Mouse (Mus musculus) embryonic facial prominence, embryonic 15.5 days (tissue): ENCODE measurements around the gene Casz1. TPM values are rescaled to one million over a fixed set of nuclear protein-coding genes. Genes with fewer than 3 reads are reported as not detected.

Experiments
- ATAC-seq: fragments of 200-750 bp; cut with Nextera tagmentation; 2 replicates; pipeline ENCODE4 v1.8.0; 2017; ENCODE audit warnings: low read depth, moderate TSS enrichment; ENCODE audit not compliant: insufficient number of reproducible peaks, low FRiP score, low TSS enrichment
- H3K27ac ChIP-seq: fragments of 300-500 bp; sonication (generic); replicated peaks from 2 replicates; pipeline ENCODE4 v1.5.1; 2015; ENCODE audit warnings: mild to moderate bottlenecking, inconsistent platforms
- H3K27me3 ChIP-seq: fragments of 300-500 bp; sonication (generic); 2 replicates; pipeline ENCODE4 v1.6.1; 2015; ENCODE audit warnings: inconsistent platforms
- H3K36me3 ChIP-seq: fragments of 300-500 bp; sonication (generic); 2 replicates; pipeline ENCODE4 v1.6.1; 2015; ENCODE audit warnings: mild to moderate bottlenecking, inconsistent platforms
- H3K4me1 ChIP-seq: fragments of 300-500 bp; sonication (generic); 2 replicates; pipeline ENCODE4 v1.6.1; 2015; ENCODE audit warnings: inconsistent platforms
- H3K4me2 ChIP-seq: fragments of 300-500 bp; sonication (generic); replicated peaks from 2 replicates; pipeline ENCODE4 v1.6.1; 2015; ENCODE audit warnings: mild to moderate bottlenecking, inconsistent platforms
- H3K4me3 ChIP-seq: fragments of 300-500 bp; sonication (generic); replicated peaks from 2 replicates; pipeline ENCODE4 v1.5.1; 2015; ENCODE audit warnings: mild to moderate bottlenecking, inconsistent platforms
- H3K9ac ChIP-seq: fragments of 300-500 bp; sonication (generic); 2 replicates; pipeline ENCODE4 v1.6.1; 2015; ENCODE audit warnings: inconsistent platforms
- H3K9me3 ChIP-seq: fragments of 300-500 bp; sonication (generic); replicated peaks from 2 replicates; pipeline ENCODE4 v1.6.1; 2016; ENCODE audit warnings: inconsistent platforms
- WGBS: fragments of 180-500 bp; shearing (Covaris S2); methylation state at CpG from one replicate; pipeline ENCODE4 v1.1.7; 2015; 5-methylcytosine and 5-hydroxymethylcytosine counted together
- polyA plus RNA-seq: library from polyadenylated mRNA; unstranded; fragments of >200 nt; fragmentation: Nextera tagmentation; extraction: Ambion mirVana; gene quantifications from 2 replicates; pipeline ENCODE4 v1.2.1, GENCODE M21; 2015

Gene Casz1
- polyA plus RNA-seq, 1 experiment from 2014 or later = 11.2 TPM

DNA sequence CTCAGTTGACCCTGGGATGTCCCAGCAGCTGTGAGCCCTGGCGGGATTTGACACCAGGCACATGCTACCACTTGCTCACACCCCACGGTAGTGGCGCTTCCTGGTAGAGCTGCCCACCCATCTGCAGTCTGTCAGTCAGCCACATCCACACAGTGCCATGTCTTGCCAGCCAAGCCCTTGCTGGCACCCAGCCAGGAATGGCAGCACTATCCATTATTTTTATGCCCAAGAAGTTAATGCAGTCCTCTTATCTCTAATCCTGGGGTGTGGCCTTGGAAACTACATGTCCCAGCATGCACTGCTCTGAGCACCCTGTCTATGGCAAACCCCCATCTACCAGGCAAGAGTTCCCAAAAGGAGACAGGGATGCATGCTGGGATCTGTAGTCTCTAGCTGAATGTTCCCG, 141.2 kb downstream of the Casz1 start:
- H3K9ac ChIP-seq = no peak overlapping the region
- ATAC-seq = peak; percentile 13; the same call in 1 of the 2 replicates
- no peak overlapping the region for H3K4me3 ChIP-seq
- no peaks in the 10 kb centered on the region for H3K36me3 ChIP-seq
- H3K27ac ChIP-seq = no peak overlapping the region
- H3K4me1 ChIP-seq = peaks cover 51% of the 10 kb centered on the region
- H3K9me3 ChIP-seq = no peaks in the 10 kb centered on the region
- peaks cover 28% of the 10 kb centered on the region for H3K27me3 ChIP-seq
- no peak overlapping the region for H3K4me2 ChIP-seq
- 59% methylated on average over 4 of the region's 4 CpGs for WGBS

DNA sequence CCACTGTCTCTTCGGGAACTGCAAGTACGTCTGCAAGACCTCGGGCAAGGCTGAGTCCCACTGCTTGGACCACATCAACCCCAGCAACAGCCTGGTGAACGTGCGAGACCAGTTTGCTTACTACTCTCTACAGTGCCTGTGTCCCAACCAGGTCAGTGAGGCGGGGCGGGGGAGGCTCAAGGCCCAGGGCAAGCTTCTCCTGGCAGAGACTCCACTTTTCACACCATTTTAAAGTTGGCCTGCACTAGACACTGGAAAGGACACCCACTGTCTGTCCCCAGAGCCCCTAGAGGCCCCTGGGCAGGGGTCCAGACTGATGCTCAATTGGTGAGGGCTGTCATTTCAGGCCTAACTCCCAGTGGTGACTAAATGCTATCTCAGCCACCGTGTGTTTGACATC, 141.8 kb downstream of the Casz1 start:
- H3K27ac ChIP-seq = no peak overlapping the region
- H3K9me3 ChIP-seq = no peaks in the 10 kb centered on the region
- no peaks in the 10 kb centered on the region for H3K36me3 ChIP-seq
- H3K4me2 ChIP-seq = no peak overlapping the region
- ATAC-seq = no peak
- WGBS = 84% methylated on average over 8 of the region's 8 CpGs
- no peak overlapping the region for H3K4me3 ChIP-seq
- peaks cover 51% of the 10 kb centered on the region for H3K4me1 ChIP-seq
- H3K27me3 ChIP-seq = peaks cover 32% of the 10 kb centered on the region
- no peak overlapping the region for H3K9ac ChIP-seq

DNA sequence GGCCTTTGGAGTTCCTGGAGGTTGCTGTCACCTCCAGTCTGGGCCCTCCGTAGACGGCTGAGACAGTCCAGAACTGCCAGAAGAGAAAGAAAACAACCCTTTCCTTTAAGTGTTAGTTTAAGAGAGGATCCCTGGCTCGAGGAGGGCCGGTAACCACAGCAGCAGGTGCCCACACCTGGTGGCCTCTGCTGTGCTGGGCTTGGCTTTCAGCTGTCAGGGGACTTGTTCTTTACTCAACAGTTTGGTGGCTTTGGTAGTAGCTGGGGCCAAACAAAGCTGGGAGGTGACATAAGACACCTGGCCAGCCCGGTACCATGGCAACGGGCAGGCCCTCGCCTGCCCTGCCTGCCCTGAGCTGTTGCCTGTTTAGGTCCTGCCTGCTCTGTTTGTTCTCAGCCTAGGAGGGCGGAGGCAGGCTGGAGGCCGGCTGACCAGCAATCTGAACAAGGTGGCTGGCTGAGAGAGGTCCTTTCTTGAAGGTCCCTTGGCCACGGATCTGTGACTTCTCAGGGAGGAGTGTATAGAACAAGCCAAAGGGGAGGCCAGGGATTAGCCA, 143.7 kb downstream of the Casz1 start:
- Histone ChIP-seq H3K4me3 (no peak overlapping the region), H3K27me3 (peaks cover 48% of the 10 kb centered on the region), H3K9ac (no peak overlapping the region), H3K4me2 (no peak overlapping the region), H3K36me3 (no peaks in the 10 kb centered on the region), H3K9me3 (no peaks in the 10 kb centered on the region), H3K4me1 (peaks cover 66% of the 10 kb centered on the region), H3K27ac (no peak overlapping the region; the same call in 1 of the 2 replicates)
- 54% methylated on average over 10 of the region's 10 CpGs for WGBS
- ATAC-seq = 0 out of 2 replicates have a peak, but pooled peaks have one; percentile 6

DNA sequence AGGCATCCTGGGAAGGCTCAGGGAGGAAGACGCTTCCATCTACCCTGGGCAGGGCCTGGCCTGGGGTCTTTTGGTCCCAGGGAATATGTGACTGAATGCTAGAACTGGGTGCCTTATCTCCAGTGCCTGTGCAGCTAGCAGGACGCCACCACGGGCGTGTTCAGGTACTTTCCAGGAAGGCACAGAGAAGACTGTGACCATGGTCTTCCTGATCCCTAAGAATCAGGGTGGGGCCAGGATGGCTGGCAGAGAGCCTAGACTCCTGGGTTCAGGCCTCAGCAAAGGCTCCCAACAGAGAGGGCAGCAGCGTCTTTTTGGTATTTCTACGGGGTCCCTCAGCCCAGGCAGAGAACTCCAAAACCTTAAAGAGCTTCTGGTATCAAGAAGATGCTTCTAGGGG, 146.3 kb downstream of the Casz1 start:
- WGBS = 51% methylated on average over 6 of the region's 6 CpGs
- no peak for ATAC-seq
- no peak overlapping the region for H3K4me2 ChIP-seq

DNA sequence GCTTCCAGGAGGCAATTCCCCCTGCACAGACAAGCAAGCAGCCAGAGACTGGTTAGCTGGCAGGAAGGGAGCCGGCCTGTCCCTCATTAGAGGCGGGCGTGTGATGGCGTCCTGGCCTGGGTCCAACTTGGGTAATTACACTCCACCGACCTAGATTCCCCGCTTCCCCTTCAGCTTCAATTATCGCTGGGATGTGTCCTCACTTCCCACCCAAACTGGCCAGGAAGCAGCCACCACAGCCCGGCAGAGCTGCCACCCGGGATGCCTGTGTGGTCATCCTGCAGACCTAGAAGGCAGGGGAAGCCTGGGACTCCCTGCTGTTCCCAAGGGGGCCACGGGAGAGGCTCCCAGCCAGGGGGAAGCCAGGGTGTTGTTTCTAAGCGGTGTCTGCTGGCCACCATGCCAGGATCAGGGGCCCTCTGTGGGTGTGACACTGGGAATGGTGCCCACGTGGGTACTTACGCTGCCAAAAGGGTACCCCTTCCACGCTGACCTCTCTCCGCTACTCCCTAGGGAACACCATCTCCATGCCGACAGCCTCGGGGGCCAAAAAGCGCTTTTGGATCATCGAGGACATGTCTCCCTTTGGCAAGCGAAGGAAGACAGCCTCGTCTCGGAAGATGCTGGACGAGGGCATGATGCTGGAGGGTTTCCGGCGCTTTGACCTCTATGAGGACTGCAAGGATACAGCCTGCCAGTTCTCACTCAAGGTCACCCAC, 146.9 kb downstream of the Casz1 start:
- Histone ChIP-seq H3K4me2 (peak overlapping the region; percentile 68), H3K4me1 (peaks cover 72% of the 10 kb centered on the region), H3K4me3 (no peak overlapping the region), H3K9me3 (no peaks in the 10 kb centered on the region), H3K27ac (peak overlapping the region; percentile 31; the same call in 1 of the 2 replicates), H3K9ac (no peak overlapping the region), H3K36me3 (0 out of 2 replicates have a peak, but pooled peaks cover 5% of the 10 kb centered on the region), H3K27me3 (peaks cover 64% of the 10 kb centered on the region)
- peak; percentile 39; the same call in 1 of the 2 replicates for ATAC-seq
- 22% methylated on average over 25 of the region's 25 CpGs for WGBS

More for the DNA sequence above, 146.3 kb downstream of the Casz1 start:
- H3K27me3 ChIP-seq = peaks cover 64% of the 10 kb centered on the region
- 0 out of 2 replicates have a peak, but pooled peaks cover 5% of the 10 kb centered on the region for H3K36me3 ChIP-seq
- H3K4me1 ChIP-seq = peaks cover 70% of the 10 kb centered on the region
- H3K4me3 ChIP-seq = no peak overlapping the region
- no peak overlapping the region for H3K27ac ChIP-seq
- H3K9me3 ChIP-seq = no peaks in the 10 kb centered on the region
- no peak overlapping the region for H3K9ac ChIP-seq

DNA sequence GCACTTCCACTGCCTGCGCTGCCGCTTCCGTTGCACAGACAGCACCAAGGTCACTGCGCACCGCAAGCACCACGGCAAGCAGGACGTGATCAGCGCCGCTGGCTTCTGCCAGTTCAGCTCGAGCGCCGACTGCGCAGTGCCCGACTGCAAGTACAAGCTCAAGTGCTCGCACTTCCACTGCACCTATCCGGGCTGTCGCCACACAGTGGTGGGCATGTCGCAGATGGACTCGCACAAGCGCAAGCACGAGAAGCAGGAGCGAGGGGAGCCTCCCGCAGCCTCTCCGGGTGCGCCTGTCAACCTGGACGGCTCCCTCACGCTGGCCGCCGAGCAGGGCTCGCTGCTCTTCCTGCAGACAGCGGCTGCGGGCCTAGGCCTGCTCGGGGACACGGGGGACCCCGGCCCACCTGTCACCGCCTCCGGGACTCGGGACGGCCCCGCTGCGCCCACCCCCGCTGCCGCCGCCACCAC, 147.6 kb downstream of the Casz1 start:
- H3K27ac ChIP-seq = no peak overlapping the region
- ATAC-seq = no peak
- 5% methylated on average over 44 of the region's 44 CpGs for WGBS
- H3K9me3 ChIP-seq = no peaks in the 10 kb centered on the region
- peak overlapping the region; percentile 68 for H3K4me2 ChIP-seq
- H3K4me1 ChIP-seq = peaks cover 78% of the 10 kb centered on the region
- H3K9ac ChIP-seq = no peak overlapping the region
- H3K4me3 ChIP-seq = peak overlapping the region; percentile 32
- H3K27me3 ChIP-seq = peaks cover 64% of the 10 kb centered on the region
- H3K36me3 ChIP-seq = 0 out of 2 replicates have a peak, but pooled peaks cover 5% of the 10 kb centered on the region

DNA sequence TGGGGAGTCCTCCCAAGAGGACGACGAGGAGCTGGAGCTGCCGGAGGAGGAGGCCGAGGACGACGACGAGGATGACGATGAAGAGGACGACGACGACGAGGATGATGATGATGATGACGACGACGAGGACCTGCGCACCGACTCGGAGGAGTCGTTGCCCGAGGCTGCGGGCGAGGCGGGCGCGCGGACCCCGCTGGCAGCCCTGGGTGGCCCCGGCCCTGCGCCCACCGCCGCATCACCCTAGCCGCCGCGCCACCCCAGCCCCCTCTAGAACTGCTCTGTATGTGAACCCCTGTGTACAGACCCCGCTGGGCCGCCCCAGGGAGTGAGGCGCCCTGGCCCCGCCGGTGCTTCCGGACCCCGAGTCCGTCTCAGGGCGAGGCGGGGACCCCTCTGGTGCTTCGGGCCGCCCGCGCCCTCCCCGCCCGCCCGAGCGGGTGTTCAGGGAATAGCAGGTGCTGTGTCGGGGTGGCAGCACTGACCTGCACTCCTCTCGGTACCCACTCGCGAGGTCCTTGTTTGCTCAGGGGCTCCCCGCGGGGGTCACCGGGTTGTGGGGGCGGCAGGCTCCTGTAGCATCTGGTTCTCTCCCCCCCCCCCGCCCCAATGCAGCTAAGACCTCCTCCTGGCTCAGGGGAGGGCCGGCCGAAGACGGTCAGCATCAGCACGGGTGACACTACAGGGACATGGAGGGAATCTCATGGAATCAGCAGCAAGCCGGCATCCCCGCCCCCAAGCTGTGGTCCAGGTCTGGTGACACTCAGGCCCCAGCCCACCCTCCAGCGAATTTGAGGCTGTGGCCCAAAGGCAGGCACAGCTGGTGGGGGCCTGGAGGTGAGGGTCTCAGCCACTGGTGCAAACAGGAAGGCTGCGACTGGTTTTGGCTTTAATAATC, 148.3 kb downstream of the Casz1 start:
- H3K9me3 ChIP-seq = no peaks in the 10 kb centered on the region
- no peak overlapping the region for H3K27ac ChIP-seq
- ATAC-seq = no peak
- H3K4me3 ChIP-seq = peak overlapping the region; percentile 32
- peaks cover 71% of the 10 kb centered on the region for H3K4me1 ChIP-seq
- WGBS = 5% methylated on average over 62 of the region's 69 CpGs
- peaks cover 64% of the 10 kb centered on the region for H3K27me3 ChIP-seq
- H3K4me2 ChIP-seq = peak overlapping the region; percentile 68
- 0 out of 2 replicates have a peak, but pooled peaks cover 5% of the 10 kb centered on the region for H3K36me3 ChIP-seq
- no peak overlapping the region for H3K9ac ChIP-seq

DNA sequence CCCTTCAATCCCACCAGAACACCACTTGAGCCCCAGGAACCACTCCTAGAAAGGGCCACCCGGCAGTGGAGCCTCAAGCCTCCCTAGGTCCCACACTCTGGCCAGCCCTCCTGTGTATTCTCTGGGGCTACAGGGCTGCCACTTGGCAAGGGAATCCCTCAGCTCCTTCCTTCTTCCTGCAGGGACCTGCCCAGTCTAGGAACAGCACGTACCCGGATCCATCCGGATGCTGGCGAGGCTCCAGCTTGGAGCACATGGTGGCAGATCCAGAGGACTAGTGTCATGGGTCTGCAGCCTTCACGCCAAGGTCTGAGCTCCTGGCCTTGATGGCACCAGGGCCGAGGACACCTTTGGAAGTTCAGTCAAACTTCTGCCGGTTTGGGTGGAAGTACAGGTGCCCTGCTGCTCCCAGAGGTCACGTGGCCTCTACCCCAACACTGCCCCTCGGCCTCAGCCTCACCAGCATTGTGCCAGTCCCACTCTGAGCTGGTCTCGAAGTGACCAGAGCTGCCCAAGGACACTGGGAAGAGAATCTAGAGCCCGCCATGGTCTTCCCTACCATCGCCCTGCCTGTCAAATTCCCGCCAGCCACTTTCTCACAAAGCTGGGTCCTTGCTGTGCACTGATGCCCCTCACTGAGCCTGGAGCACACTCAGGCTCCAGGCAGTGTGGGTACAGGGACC, 151.0 kb downstream of the Casz1 start:
- 0 out of 2 replicates have a peak, but pooled peaks have one; percentile 17 for ATAC-seq
- Histone ChIP-seq H3K4me1 (peaks cover 49% of the 10 kb centered on the region), H3K27me3 (peaks cover 42% of the 10 kb centered on the region), H3K9ac (no peak overlapping the region), H3K27ac (peak overlapping the region; percentile 41), H3K9me3 (no peaks in the 10 kb centered on the region), H3K36me3 (peaks cover 13% of the 10 kb centered on the region), H3K4me3 (no peak overlapping the region), H3K4me2 (no peak overlapping the region)
- WGBS = 70% methylated on average over 14 of the region's 14 CpGs

DNA sequence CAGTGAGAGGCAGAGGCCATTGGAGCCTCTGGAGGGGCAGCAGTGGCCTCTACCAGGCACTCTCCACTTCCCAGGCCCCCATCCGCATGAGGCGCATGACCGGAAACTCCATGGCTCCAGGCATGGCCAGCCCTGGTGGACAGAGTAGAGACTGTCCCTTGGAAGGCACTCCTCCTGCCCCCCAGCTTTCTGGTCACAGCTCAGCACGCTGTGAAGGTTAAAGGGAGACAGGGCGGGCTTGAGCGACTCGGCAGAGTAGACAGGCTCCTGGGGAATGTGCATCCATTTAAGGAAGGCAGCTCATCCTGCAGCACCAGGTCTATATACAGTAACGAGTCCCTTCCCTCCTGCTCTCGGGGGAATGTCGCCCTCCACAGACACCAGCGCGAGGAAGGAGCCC, 155.8 kb downstream of the Casz1 start:
- H3K4me1 ChIP-seq = peaks cover 29% of the 10 kb centered on the region
- H3K4me3 ChIP-seq = no peak overlapping the region
- no peaks in the 10 kb centered on the region for H3K9me3 ChIP-seq
- peaks cover 7% of the 10 kb centered on the region for H3K27me3 ChIP-seq
- H3K4me2 ChIP-seq = no peak overlapping the region
- H3K9ac ChIP-seq = no peak overlapping the region
- ATAC-seq = no peak
- WGBS = 74% methylated on average over 12 of the region's 12 CpGs
- H3K27ac ChIP-seq = no peak overlapping the region
- H3K36me3 ChIP-seq = peaks cover 31% of the 10 kb centered on the region

DNA sequence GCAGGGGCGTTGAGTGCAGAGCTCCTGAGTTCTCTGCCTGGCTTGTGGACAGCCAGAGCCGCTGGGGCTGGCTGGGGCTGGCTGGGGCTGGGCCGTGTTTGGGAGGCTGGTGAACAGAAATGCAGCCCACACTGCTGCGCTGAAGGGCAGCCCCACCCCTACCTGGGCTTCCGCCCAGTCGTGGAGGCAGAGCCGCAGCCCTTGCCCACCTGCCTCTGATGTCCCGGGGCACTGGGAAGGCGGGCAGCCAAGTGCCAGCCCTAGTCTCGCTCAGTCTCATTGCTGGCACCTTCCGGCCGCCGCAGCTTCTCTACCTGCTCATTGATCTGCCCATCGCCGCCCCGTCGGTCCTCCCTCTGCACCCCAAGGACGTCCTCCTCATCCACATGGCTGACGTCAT, 156.9 kb downstream of the Casz1 start:
- no peak overlapping the region for H3K4me2 ChIP-seq
- no peaks in the 10 kb centered on the region for H3K9me3 ChIP-seq
- H3K27me3 ChIP-seq = peaks cover 4% of the 10 kb centered on the region
- WGBS = 89% methylated on average over 19 of the region's 19 CpGs
- no peak overlapping the region for H3K9ac ChIP-seq
- H3K36me3 ChIP-seq = peaks cover 31% of the 10 kb centered on the region
- no peak overlapping the region for H3K27ac ChIP-seq
- H3K4me1 ChIP-seq = peaks cover 29% of the 10 kb centered on the region
- ATAC-seq = no peak
- no peak overlapping the region for H3K4me3 ChIP-seq
